Mouse (Mus musculus) layer of hippocampus, postnatal 14 days (tissue): Measurements from ENCODE around the gene Fam149a. TPM values are rescaled to one million over a fixed set of nuclear protein-coding genes. Genes with fewer than 3 reads are reported as not detected.
A peak's percentile ranks its signal among the peaks of the same experiment; 100 is the strongest.

Experiments used
- DNase-seq, 2 experiments: peaks; one replicate each; pipeline ENCODE4 v3.0.0; 2021 to 2022; ENCODE audit warnings: low spot score in 2 of 2, mixed read lengths in 1 of 2
- long read RNA-seq, 2 experiments: library from polyadenylated mRNA; stranded (forward); transcript quantifications; one replicate each; pipeline ENCODE4 v2.0.0; 2021
- total RNA-seq, 2 experiments: library from RNA; stranded (reverse); gene quantifications; 2 replicates each; pipeline ENCODE4 v1.2.3; 2021

Fam149a gene
- total RNA-seq, result 10 to 100 TPM; 14.0 to 16.7 TPM
- long read RNA-seq, experiment 1, transcript Fam149a-203 (14 exons, 2,661 nt), result major isoform, 14 of 19 reads
- long read RNA-seq, experiment 1, partial matches to known transcripts, result 1 of 19 reads
- long read RNA-seq, experiment 1, other reads (novel, unspliced or antisense), result 4 of 19 reads
- long read RNA-seq, experiment 2, full-length matches to known transcripts, result 16 of 25 reads
- long read RNA-seq, experiment 2, partial matches to known transcripts, result 7 of 25 reads
- long read RNA-seq, experiment 2, other reads (novel, unspliced or antisense), result 2 of 25 reads

GRCm38 (mm10) chr8:45381963-45382347, at the start of gene Fam149a:
Fam149a (minus strand) TSS chr8:45382291.
- DNase-seq, result peak in 1 of 2 experiments; percentile 4

GRCm38 (mm10) chr8:45420151-45420550, 38.1 kb upstream of the Fam149a start:
- DNase-seq, result no peak

GRCm38 (mm10) chr8:45414965-45415364, 32.9 kb upstream of the Fam149a start:
- DNase-seq, result peak in 1 of 2 experiments; percentile 26

GRCm38 (mm10) chr8:45410882-45411281, 28.8 kb upstream of the Fam149a start, which contains the start of gene Tlr3:
Tlr3 (minus strand) TSS chr8:45411080.
- DNase-seq, result no peak

- DNase-seq, result peak; percentile 36 to 42
These were observed 28.2 kb upstream of the Fam149a start for GRCm38 (mm10) chr8:45410146-45410880.

- no peak for DNase-seq
These were observed 27.6 kb upstream of the Fam149a start for GRCm38 (mm10) chr8:45409702-45410101.

- no peak for DNase-seq
These were observed 1.2 kb upstream of the Fam149a start for GRCm38 (mm10) chr8:45383250-45383649.

GRCm38 (mm10) chr8:45381075-45381962, 772 bp downstream of the Fam149a start:
- no peak for DNase-seq

- DNase-seq, result no peak
These were observed 1.5 kb downstream of the Fam149a start for GRCm38 (mm10) chr8:45380598-45380997.

- DNase-seq, result no peak
These were observed 8.0 kb downstream of the Fam149a start for GRCm38 (mm10) chr8:45374071-45374470.

- no peak for DNase-seq
These were observed 14.9 kb downstream of the Fam149a start for GRCm38 (mm10) chr8:45367154-45367553.

- no peak for DNase-seq
These were observed 18.9 kb downstream of the Fam149a start for GRCm38 (mm10) chr8:45363220-45363619.

GRCm38 (mm10) chr8:45362323-45362722, 19.8 kb downstream of the Fam149a start:
- peak; percentile 9 to 41 for DNase-seq

GRCm38 (mm10) chr8:45359091-45359605, 22.9 kb downstream of the Fam149a start:
- peak in 1 of 2 experiments; percentile 7 for DNase-seq

- peak; percentile 29 to 50 for DNase-seq
These were observed 23.8 kb downstream of the Fam149a start for GRCm38 (mm10) chr8:45358132-45358918.

GRCm38 (mm10) chr8:45355809-45356208, 26.3 kb downstream of the Fam149a start:
- DNase-seq, result no peak

- DNase-seq, result peak; percentile 32 to 53
These were observed 37.1 kb downstream of the Fam149a start for GRCm38 (mm10) chr8:45345031-45345430.

- DNase-seq, result no peak
These were observed 37.8 kb downstream of the Fam149a start for GRCm38 (mm10) chr8:45344298-45344697.

GRCm38 (mm10) chr8:45341630-45342628, 40.2 kb downstream of the Fam149a start:
- no peak for DNase-seq
